Mouse (Mus musculus): ENCODE measurements around the gene Sardh.

- TF ChIP-seq POLR2A (IDR thresholded peaks at IDR 0.05; ENCODE audit: insufficient read length, low read depth) (no peak), MYOG (IDR thresholded peaks at IDR 0.05; ENCODE audit: control insufficient read depth in 1 of 3, insufficient read depth in 1 of 3, insufficient read length in 2 of 3, low read depth in 2 of 3) (no peak), POLR2AphosphoS2 (IDR thresholded peaks at IDR 0.05; ENCODE audit: insufficient read length, low read depth) (no peak), CEBPB (IDR thresholded peaks at IDR 0.05; ENCODE audit: insufficient read depth, poor library complexity, severe bottlenecking) (no peak), USF1 (IDR thresholded peaks at IDR 0.05; ENCODE audit: low read depth) (no peak), MAX (IDR thresholded peaks at IDR 0.05; ENCODE audit: low read depth) (no peak), E2F4 (IDR thresholded peaks at IDR 0.05; ENCODE audit: insufficient read depth) (no peak), TCF3 (IDR thresholded peaks at IDR 0.05; ENCODE audit: insufficient read length, low read depth) (no peak), TCF12 (IDR thresholded peaks at IDR 0.05; ENCODE audit: insufficient read depth, poor library complexity, severe bottlenecking) (no peak)
Observed at GRCm38 (mm10) chr2:27232376-27232775, 15.8 kb downstream of the Sardh start.
